Mouse (Mus musculus) left cerebral cortex, postnatal 36 days (tissue): ENCODE measurements around the gene Dmpk. TPM values are rescaled to one million over a fixed set of nuclear protein-coding genes. Genes with fewer than 3 reads are reported as not detected.

ENCODE experiments used
- DNase-seq, 2 experiments: peaks; one replicate each; pipeline ENCODE4 v3.0.0; 2021 to 2022; ENCODE audit warnings: low spot score in 2 of 2, mixed read lengths in 1 of 2
- intact Hi-C: fragments of 180-260 bp; cut with DNase I; formaldehyde crosslinking; loops from one replicate; pipeline ENCODE4 v1.15.1; 2025
- microRNA-seq: library from miRNA; unstranded; fragments of <30 nt; microRNA quantifications from one replicate; pipeline ENCODE4 v1.2.0, GENCODE M21; 2022
- total RNA-seq, 2 experiments: library from RNA; stranded (reverse); gene quantifications; 2 replicates each; pipeline ENCODE4 v1.2.3; 2021

The Dmpk gene
- total RNA-seq, 2 experiments from 2014 or later = 21.4 to 40.2 TPM

- intact Hi-C loops = no loop called here
- no peak for DNase-seq
These were observed 47.0 kb downstream of the Dmpk start for GRCm38 (mm10) chr7:19130657-19131056.

DNA sequence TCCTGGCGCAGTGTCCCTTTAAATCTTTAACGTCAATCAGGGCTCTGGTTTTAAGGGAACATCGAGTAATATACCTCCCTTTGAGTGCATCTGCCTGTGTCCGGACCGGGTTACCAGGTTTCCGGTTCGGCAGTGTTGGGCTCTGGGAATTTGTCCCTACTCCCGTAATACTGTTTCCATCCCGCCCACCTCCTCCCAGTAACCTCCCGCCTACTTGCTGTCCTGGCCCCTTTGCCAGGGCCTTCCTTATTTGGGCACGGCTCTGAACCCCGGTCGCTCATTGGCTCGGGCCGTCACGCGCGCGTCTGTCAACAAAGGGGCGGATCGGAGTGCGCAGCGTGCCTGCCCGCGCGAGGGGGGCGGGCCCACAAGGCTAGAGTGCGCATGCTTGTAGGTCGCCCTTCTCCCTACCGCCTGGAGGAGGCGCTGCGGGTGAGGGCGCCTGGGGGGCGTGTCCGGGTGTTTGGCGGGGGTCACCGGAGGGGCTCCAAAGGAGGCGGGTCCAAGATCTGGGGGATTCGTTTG is 47.7 kb downstream of the Dmpk start:
- peak; percentile 95 to 96 for DNase-seq
- intact Hi-C loops = no loop called here

DNA sequence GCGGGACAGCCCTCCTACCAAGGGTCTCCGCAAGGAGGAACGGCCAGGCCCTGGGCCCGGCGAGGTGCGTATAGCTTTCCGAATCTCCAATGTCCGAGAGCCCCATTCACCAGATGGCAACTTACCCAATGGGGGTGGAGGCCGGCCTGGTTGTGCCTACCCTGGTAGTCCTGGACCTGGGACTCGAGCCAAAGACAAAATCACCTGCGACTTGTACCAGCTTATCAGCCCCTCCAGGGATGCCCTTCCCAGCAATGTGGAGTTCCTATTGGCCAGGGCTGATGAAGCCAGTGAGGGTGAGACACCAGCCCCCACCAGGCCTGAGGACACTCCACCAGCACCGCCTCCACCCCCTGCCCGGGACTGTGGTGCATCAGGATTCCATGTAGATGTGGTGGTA is 52.5 kb downstream of the Dmpk start:
- intact Hi-C loops = no loop called here
- DNase-seq = no peak

- DNase-seq = peak; percentile 71 to 73
- intact Hi-C loops = no loop called here
These were observed 53.2 kb downstream of the Dmpk start for GRCm38 (mm10) chr7:19136673-19137334.

GRCm38 (mm10) chr7:19137380-19137779 is 53.7 kb downstream of the Dmpk start:
- DNase-seq = peak; percentile 49 to 66
- intact Hi-C loops = no loop called here

Small RNA genes within 50 kb of the gene (microRNA-seq; reads per million reads assigned to microRNA genes)
- 1.5 reads per million for gene Mir3100

Other genes starting within 250 kb of the Dmpk start
- 1 to 10 TPM; 1.2 to 3.0 TPM for gene Mill2, start 243.9 kb upstream of the Dmpk start, total RNA-seq
- gene Pglyrp1, start 212.5 kb upstream of the Dmpk start, total RNA-seq = 10 to 100 TPM; 20.5 to 21.9 TPM
- gene Ccdc61, start 173.4 kb upstream of the Dmpk start, total RNA-seq = 10 to 100 TPM; 10.6 to 11.0 TPM
- gene Nova2, start 158.0 kb upstream of the Dmpk start, total RNA-seq = 10 to 100 TPM; 75.3 to 88.8 TPM
- 1 to 10 TPM in 1 of 2 experiments, under 1 TPM in 1; 0.47 to 1.3 TPM for gene Nanos2, start 96.4 kb upstream of the Dmpk start, total RNA-seq
- 10 to 100 TPM; 53.5 to 55.3 TPM for gene Mypop, start 92.6 kb upstream of the Dmpk start, total RNA-seq
- 10 to 100 TPM; 46.3 to 53.5 TPM for gene Irf2bp1, start 79.8 kb upstream of the Dmpk start, total RNA-seq
- gene Foxa3, start 60.3 kb upstream of the Dmpk start, total RNA-seq = not detected
- 100 to 1,000 TPM; 126 to 129 TPM for gene Sympk, start 59.5 kb upstream of the Dmpk start, total RNA-seq
- under 1 TPM in 1 of 2 experiments, not detected in 1; 0.25 TPM for gene Rsph6a, start 29.2 kb upstream of the Dmpk start, total RNA-seq
- gene Dmwd, start 7.6 kb upstream of the Dmpk start, total RNA-seq = 100 to 1,000 TPM; 146 to 148 TPM
- gene Six5, start 10.7 kb downstream of the Dmpk start, total RNA-seq = 1 to 10 TPM; 1.6 to 2.6 TPM
- gene Gm4969, start 34.5 kb downstream of the Dmpk start, total RNA-seq = under 1 TPM; 0.37 to 0.41 TPM
- 10 to 100 TPM; 14.0 to 14.3 TPM for gene Fbxo46, start 36.0 kb downstream of the Dmpk start, total RNA-seq
- 10 to 100 TPM; 14.6 to 17.3 TPM for gene Qpctl, start 65.4 kb downstream of the Dmpk start, total RNA-seq
- 10 to 100 TPM; 70.3 to 76.0 TPM for gene Snrpd2, start 65.9 kb downstream of the Dmpk start, total RNA-seq
- 1 to 10 TPM in 1 of 2 experiments, under 1 TPM in 1; 0.89 to 2.6 TPM for gene Gipr, start 82.3 kb downstream of the Dmpk start, total RNA-seq
- 100 to 1,000 TPM; 124 to 156 TPM for gene Eml2, start 92.6 kb downstream of the Dmpk start, total RNA-seq
- 1 to 10 TPM; 2.1 to 4.6 TPM for gene Gpr4, start 128.7 kb downstream of the Dmpk start, total RNA-seq
- gene Opa3, start 144.5 kb downstream of the Dmpk start, total RNA-seq = 10 to 100 TPM; 41.0 to 45.7 TPM
- gene Vasp, start 188.0 kb downstream of the Dmpk start, total RNA-seq = 10 to 100 TPM; 11.2 to 13.5 TPM
- not detected for gene Ppm1n, start 196.2 kb downstream of the Dmpk start, total RNA-seq
- 100 to 1,000 TPM in 1 of 2 experiments, 10 to 100 TPM in 1; 98.6 to 121 TPM for gene Rtn2, start 198.8 kb downstream of the Dmpk start, total RNA-seq
- gene Fosb, start 226.2 kb downstream of the Dmpk start, total RNA-seq = 10 to 100 TPM; 20.6 to 22.5 TPM